Mouse (Mus musculus): Measurements from ENCODE around the gene Nfatc2ip.

DNA sequence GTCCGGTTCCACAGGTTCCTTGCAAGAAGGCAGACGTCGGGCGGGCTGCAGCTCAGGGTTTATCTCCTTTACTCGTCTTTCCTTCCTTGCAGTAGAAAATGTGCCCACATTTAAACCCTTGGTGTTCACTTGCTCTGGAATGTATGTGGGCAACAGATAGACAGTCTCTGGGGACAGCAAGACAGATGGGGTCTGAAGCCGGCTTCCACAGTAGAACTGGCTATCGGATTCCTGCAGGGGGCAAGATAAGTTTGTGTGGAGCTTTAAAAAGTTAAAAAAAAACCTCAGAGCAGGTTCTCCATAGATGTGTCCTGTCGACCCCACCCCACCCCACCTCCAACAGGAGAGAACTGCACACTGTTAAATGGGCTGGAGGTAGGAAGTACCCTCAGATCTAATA is 48.2 kb downstream of the Nfatc2ip start:
- TF ChIP-seq CTCF (IDR thresholded peaks at IDR 0.05; ENCODE audit: extremely low read depth, insufficient read depth, low read length): no peak
- no peak for TF ChIP-seq POLR2A (IDR thresholded peaks at IDR 0.05; ENCODE audit: extremely low read depth, insufficient read depth, low read length)

All from cortical plate, adult 2 months (tissue).